Mouse (Mus musculus) bone marrow, adult 2 months (tissue): Measurements from ENCODE around the gene Ttc30b.

Experiments
- CTCF ChIP-seq: fragments of 200-500 bp; IDR thresholded peaks from 2 replicates; pipeline ENCODE4 v1.5.1; 2011; ENCODE audit warnings: low read length, control low read depth; ENCODE audit not compliant: control insufficient read depth, insufficient read depth
- POLR2A ChIP-seq: fragments of 200-500 bp; IDR thresholded peaks from 2 replicates; pipeline ENCODE4 v1.6.1; 2011; ENCODE audit warnings: low read depth, mild to moderate bottlenecking, control low read depth, low read length, borderline replicate concordance; ENCODE audit not compliant: control insufficient read depth

GRCm38 (mm10) chr2:75938117-75939063 is at the start of gene Ttc30b:
- TF ChIP-seq CTCF (no peak), POLR2A (no peak)
